ENCODE assay signal across 17 mouse cellular contexts in the genomic region with DNA sequence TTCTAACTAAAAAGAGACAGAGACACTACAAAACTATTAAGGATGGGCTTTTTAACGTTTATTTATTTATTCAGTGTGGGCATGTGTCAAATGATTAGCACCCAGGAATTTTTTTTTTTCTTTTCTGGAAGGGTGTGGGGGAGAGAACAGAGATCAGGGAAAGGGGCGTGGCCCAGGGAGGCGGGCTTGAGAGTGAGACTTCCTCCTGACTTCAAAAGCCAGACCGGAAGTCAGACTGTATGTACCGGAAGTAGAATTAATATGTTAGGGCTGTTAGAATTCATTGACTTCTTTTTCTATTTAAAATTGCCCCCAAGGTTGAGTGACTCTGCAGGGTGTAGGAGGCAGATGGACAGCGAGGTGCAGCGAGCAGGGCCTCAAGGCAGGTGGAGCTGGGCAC. TPM values are rescaled to one million over a fixed set of nuclear protein-coding genes. Genes with fewer than 3 reads are reported as not detected.
A peak's percentile ranks its signal among the peaks of the same experiment; 100 is the strongest.
DNase-seq lines count a peak whose midpoint lies in the region; ATAC-seq and TF ChIP-seq lines count a peak whose summit lies in the region.
"Had no signal": no experiment of that assay in that cellular context is flagged by ENCODE, and none has a peak within 500 bp of the region (broad histone marks: within the 10 kb centered on the region; RNA-seq: fewer than 3 reads in every experiment).

No protein-coding gene starts in this region.

- H3K9ac ChIP-seq in midbrain, postnatal 0 days (replicated peaks; ENCODE audit: low read length, poor library complexity, severe bottlenecking): no peak overlapping the region
- H3K9ac ChIP-seq: liver, embryonic 14.5 days; stomach, embryonic 15.5 days had no signal

- TF ChIP-seq POLR2A in testis, adult 2 months (IDR thresholded peaks at IDR 0.05; ENCODE audit: control insufficient read depth, low read depth, low read length): no peak
- TF ChIP-seq POLR2A in bone marrow, adult 2 months (IDR thresholded peaks at IDR 0.05; ENCODE audit: borderline replicate concordance, control insufficient read depth, low read depth, low read length): no peak

- no peaks in the 10 kb centered on the region for H3K36me3 ChIP-seq in testis, adult 2 months (ENCODE audit: control insufficient read depth, insufficient read depth, low read length)
- no peaks in the 10 kb centered on the region for H3K36me3 ChIP-seq in splenic B cell, adult 2 months (ENCODE audit: control insufficient read depth, insufficient read depth, low read length, poor library complexity, severe bottlenecking)
- no peaks in the 10 kb centered on the region for H3K36me3 ChIP-seq in midbrain, postnatal 0 days (ENCODE audit: insufficient read depth, low read length)
- H3K36me3 ChIP-seq: stomach, embryonic 15.5 days had no signal

- no peak overlapping the region for H3K4me2 ChIP-seq in midbrain, postnatal 0 days (ENCODE audit: low read depth, low read length, poor library complexity, severe bottlenecking)
- H3K4me2 ChIP-seq: stomach, embryonic 15.5 days had no signal

- no peak overlapping the region for H3K27ac ChIP-seq in testis, adult 2 months (ENCODE audit: control insufficient read depth, insufficient read depth, low read depth, low read length)
- H3K27ac ChIP-seq in bone marrow, adult 2 months (ENCODE audit: control insufficient read depth, insufficient read depth, low read depth, low read length, poor library complexity): peak overlapping the region; percentile 78; the same call in 1 of the 2 replicates
- no peak overlapping the region for H3K27ac ChIP-seq in midbrain, postnatal 0 days (ENCODE audit: low read depth, low read length)
- H3K27ac ChIP-seq: heart, adult 2 months; layer of hippocampus, adult 2 months; liver, embryonic 14.5 days; stomach, embryonic 15.5 days had no signal

- H3K4me1 ChIP-seq in testis, adult 2 months (ENCODE audit: control insufficient read depth, insufficient read depth, low read length): peaks cover 19% of the 10 kb centered on the region
- H3K4me1 ChIP-seq in bone marrow, adult 2 months (ENCODE audit: control insufficient read depth, insufficient read depth, low read length): peaks cover 6% of the 10 kb centered on the region; the same call in 1 of the 2 replicates
- H3K4me1 ChIP-seq in midbrain, postnatal 0 days (ENCODE audit: insufficient read depth, low read length): no peaks in the 10 kb centered on the region; the same call in 1 of the 2 replicates
- H3K4me1 ChIP-seq: stomach, embryonic 15.5 days had no signal

- no peak for DNase-seq in testis, postnatal 14 days (ENCODE audit: low spot score)
- DNase-seq in splenic B cell, adult 2 months (ENCODE audit: low read depth, low spot score): peak; percentile 76
- DNase-seq in frontal cortex, postnatal 36 days (ENCODE audit: low spot score in 2 of 2): no peak
- DNase-seq in frontal cortex, postnatal 10 days (ENCODE audit: low spot score in 2 of 2): no peak
- DNase-seq in ovary, postnatal 10 days (ENCODE audit: low spot score): no peak
- no peak for DNase-seq in midbrain, postnatal 0 days (ENCODE audit: low spot score)
- DNase-seq: adrenal gland, postnatal 10 days; heart, adult 2 months; kidney, adult 18-20 months had no signal

- peak overlapping the region; percentile 64 for H3K4me3 ChIP-seq in testis, adult 2 months (ENCODE audit: control insufficient read depth, low read depth, low read length)
- H3K4me3 ChIP-seq in bone marrow, adult 2 months (replicated peaks; ENCODE audit: control insufficient read depth, low read depth, low read length): no peak overlapping the region
- no peak overlapping the region for H3K4me3 ChIP-seq in midbrain, postnatal 0 days (ENCODE audit: low read depth, low read length)
- H3K4me3 ChIP-seq: heart, adult 2 months; layer of hippocampus, adult 2 months; stomach, embryonic 15.5 days had no signal

- no peaks in the 10 kb centered on the region for H3K27me3 ChIP-seq in testis, adult 2 months (ENCODE audit: control insufficient read depth, insufficient read depth, low read length)
- no peaks in the 10 kb centered on the region for H3K27me3 ChIP-seq in splenic B cell, adult 2 months (ENCODE audit: control insufficient read depth, insufficient read depth, low read length, poor library complexity, severe bottlenecking)
- no peaks in the 10 kb centered on the region for H3K27me3 ChIP-seq in midbrain, postnatal 0 days (ENCODE audit: insufficient read depth, low read length)
- H3K27me3 ChIP-seq: stomach, embryonic 15.5 days had no signal

- no peak for TF ChIP-seq CTCF in testis, adult 2 months (IDR thresholded peaks at IDR 0.05; ENCODE audit: control insufficient read depth, insufficient read depth, insufficient replicate concordance, low read depth, low read length)
- TF ChIP-seq CTCF in bone marrow, adult 2 months (IDR thresholded peaks at IDR 0.05; ENCODE audit: control insufficient read depth, insufficient read depth, low read length): no peak
- no peak for TF ChIP-seq CTCF in midbrain, postnatal 0 days (IDR thresholded peaks at IDR 0.05)

- 34% methylated on average over 7 of the region's 7 CpGs for WGBS in bone marrow, adult 2 months
- WGBS in midbrain, postnatal 0 days: 71% methylated on average over 7 of the region's 7 CpGs

- ATAC-seq in midbrain, postnatal 0 days (ENCODE audit: low FRiP score): no peak

- no peaks in the 10 kb centered on the region for H3K9me3 ChIP-seq in midbrain, postnatal 0 days (ENCODE audit: low read length)
- H3K9me3 ChIP-seq: stomach, embryonic 15.5 days had no signal

RNA-seq across cellular contexts. Expression of gene Gm1043, which starts 37.2 kb away (rescaled TPM):
- polyA plus RNA-seq in testis, adult 2 months (2012; rRNA removed): 5.2 and 6.0 TPM in 2 replicates
- polyA plus RNA-seq in bone marrow, adult 2 months (2011; ENCODE audit: insufficient read depth, insufficient read length, low replicate concordance, missing spikeins): 0.85 and 0.88 TPM in 2 replicates
- 19.4 and 29.5 TPM in 2 replicates for total RNA-seq in midbrain, postnatal 0 days (2014; rRNA removed)
- polyA plus RNA-seq in midbrain, postnatal 0 days (2015; fragmentation: Nextera tagmentation; extraction: Ambion mirVana): 1.2 and 1.6 TPM in 2 replicates
- total RNA-seq: common myeloid progenitor, adult 5-6 weeks; heart, adult 2 months; hematopoietic stem cell, adult 5-6 weeks; megakaryocyte progenitor cell, adult 5-6 weeks had no signal
- polyA plus RNA-seq: heart, adult 2 months; liver, embryonic 14.5 days had no signal

RNA-seq across cellular contexts. Expression of gene Wfs1, which starts 59.0 kb away (rescaled TPM):
- 1.6 and 1.9 TPM in 2 replicates for polyA plus RNA-seq in testis, adult 2 months (2012; rRNA removed)
- 2.0 and 3.7 TPM in 2 replicates for polyA plus RNA-seq in bone marrow, adult 2 months (2011; ENCODE audit: insufficient read depth, insufficient read length, low replicate concordance, missing spikeins)
- 11.3 and 14.0 TPM in 2 replicates for total RNA-seq in midbrain, postnatal 0 days (2014; rRNA removed)
- polyA plus RNA-seq in midbrain, postnatal 0 days (2015; fragmentation: Nextera tagmentation; extraction: Ambion mirVana): 11.9 and 12.8 TPM in 2 replicates
